10 mouse cellular contexts compared by ENCODE assay signal in genomic region chr9:105960533-105960932, GRCm38 (mm10). TPM values are rescaled to one million over a fixed set of nuclear protein-coding genes. Genes with fewer than 3 reads are reported as not detected.
A peak's percentile ranks its signal among the peaks of the same experiment; 100 is the strongest.
DNase-seq lines count a peak whose midpoint lies in the region; ATAC-seq and TF ChIP-seq lines count a peak whose summit lies in the region.
"Had no signal": no experiment of that assay in that cellular context is flagged by ENCODE, and none has a peak within 500 bp of the region (broad histone marks: within the 10 kb centered on the region; RNA-seq: fewer than 3 reads in every experiment).

Gene Col6a5 (minus strand): TSS chr9:105960643.

- peak; percentile 38 to 47 for DNase-seq in heart, postnatal 36 days
- peak; percentile 57 for DNase-seq in lung, embryonic 14.5 days
- DNase-seq in retina, postnatal 1 day, result no peak
- no peak for DNase-seq in urinary bladder, adult 18-20 months (ENCODE audit: low spot score in 2 of 2)
- DNase-seq in c-Kit-positive CD71-positive TER-119-positive erythroid progenitor cells, embryonic 14.5 days (ENCODE audit: low spot score), result no peak
- DNase-seq: cerebellum, adult 11-12 months had no signal

- H3K36me3 ChIP-seq in E14TG2a.4 (ENCODE audit: insufficient read depth, low read length), result no peaks in the 10 kb centered on the region
- no peaks in the 10 kb centered on the region for H3K36me3 ChIP-seq in embryonic facial prominence, embryonic 15.5 days
- no peaks in the 10 kb centered on the region for H3K36me3 ChIP-seq in lung, embryonic 14.5 days (ENCODE audit: insufficient read depth)

- 0 out of 2 replicates have a peak, but pooled peaks have one; percentile 29 for ATAC-seq in embryonic facial prominence, embryonic 15.5 days (ENCODE audit: insufficient number of reproducible peaks, low FRiP score, low TSS enrichment, low read depth)
- peak; percentile 54; the same call in 1 of the 2 replicates for ATAC-seq in lung, embryonic 14.5 days (ENCODE audit: insufficient read depth)
- ATAC-seq in monocyte, adult 5-6 weeks (replicated peaks; ENCODE audit: insufficient number of reproducible peaks, low FRiP score, low TSS enrichment, poor library complexity, severe bottlenecking), result no peak

- 18% methylated on average over 13 of the region's 13 CpGs for WGBS in embryonic facial prominence, embryonic 15.5 days
- WGBS in lung, embryonic 14.5 days, result 8% methylated on average over 13 of the region's 13 CpGs

- no peak within 1 kb of the TSS for H3K9ac ChIP-seq in embryonic facial prominence, embryonic 15.5 days
- no peak within 1 kb of the TSS for H3K9ac ChIP-seq in lung, embryonic 14.5 days
- H3K9ac ChIP-seq: hindbrain, embryonic 14.5 days had no signal

- TF ChIP-seq CTCF in E14TG2a.4 (conservative IDR thresholded peaks at IDR 0.05; ENCODE audit: low read length), result no peak
- TF ChIP-seq CTCF in lung, embryonic 14.5 days (IDR thresholded peaks at IDR 0.05; ENCODE audit: low read depth), result no peak

- peaks cover 55% of the 10 kb centered on the region for H3K9me3 ChIP-seq in E14TG2a.4 (ENCODE audit: low read length)
- no peaks in the 10 kb centered on the region for H3K9me3 ChIP-seq in embryonic facial prominence, embryonic 15.5 days (replicated peaks)
- H3K9me3 ChIP-seq in lung, embryonic 14.5 days (ENCODE audit: low read depth, low read length), result no peaks in the 10 kb centered on the region

- 0 out of 2 replicates have a peak within 1 kb of the TSS, but pooled peaks have one; percentile 7 for H3K4me3 ChIP-seq in E14TG2a.4 (replicated peaks; ENCODE audit: low read length)
- no peak within 1 kb of the TSS for H3K4me3 ChIP-seq in embryonic facial prominence, embryonic 15.5 days (replicated peaks)
- H3K4me3 ChIP-seq in lung, embryonic 14.5 days (ENCODE audit: low read depth, low read length), result no peak within 1 kb of the TSS

- H3K4me2 ChIP-seq in embryonic facial prominence, embryonic 15.5 days (replicated peaks), result no peak within 1 kb of the TSS
- peak within 1 kb of the TSS; percentile 45 for H3K4me2 ChIP-seq in lung, embryonic 14.5 days
- H3K4me2 ChIP-seq: hindbrain, embryonic 14.5 days had no signal

- no peaks in the 10 kb centered on the region for H3K4me1 ChIP-seq in E14TG2a.4 (replicated peaks; ENCODE audit: low read depth, low read length)
- 0 out of 2 replicates have a peak, but pooled peaks cover 3% of the 10 kb centered on the region for H3K4me1 ChIP-seq in embryonic facial prominence, embryonic 15.5 days
- H3K4me1 ChIP-seq in lung, embryonic 14.5 days (ENCODE audit: insufficient read depth), result no peaks in the 10 kb centered on the region

- H3K27ac ChIP-seq in embryonic facial prominence, embryonic 15.5 days (replicated peaks), result no peak within 1 kb of the TSS
- H3K27ac ChIP-seq in lung, embryonic 14.5 days (ENCODE audit: low read depth), result no peak within 1 kb of the TSS
- H3K27ac ChIP-seq: hindbrain, embryonic 14.5 days had no signal

- intact Hi-C loops in heart, postnatal 36 days (cut with DNase I), result no loop called here

- H3K27me3 ChIP-seq in E14TG2a.4 (ENCODE audit: insufficient read depth, low read length), result no peaks in the 10 kb centered on the region
- peaks cover 3% of the 10 kb centered on the region; the same call in 1 of the 2 replicates for H3K27me3 ChIP-seq in embryonic facial prominence, embryonic 15.5 days
- H3K27me3 ChIP-seq in lung, embryonic 14.5 days (ENCODE audit: insufficient read depth, low read length), result no peaks in the 10 kb centered on the region

RNA-seq across cellular contexts. Expression of gene Col6a5, which starts in this region (rescaled TPM):
- polyA plus RNA-seq in embryonic facial prominence, embryonic 15.5 days (2015; fragmentation: Nextera tagmentation; extraction: Ambion mirVana), result 0.05 and 0.15 TPM in 2 replicates
- total RNA-seq in heart, postnatal 36 days (2021), result under 1 TPM; 0.22 to 0.46 TPM
- polyA plus RNA-seq in lung, embryonic 14.5 days (2014; fragmentation: Nextera tagmentation; extraction: Ambion mirVana), result 0.04 and 0.24 TPM in 2 replicates
- total RNA-seq in monocyte, adult 5-6 weeks (2017), result not detected in 3 replicates
- polyA plus RNA-seq: hindbrain, embryonic 14.5 days had no signal

Comparison
In these comparisons a context has a peak if more than half of its experiments do, and no peak if none do; other contexts are left out.
1. Peak in ATAC-seq in embryonic facial prominence, embryonic 15.5 days; RNA of the gene not detected or under 1 TPM.
2. Peak in DNase-seq in heart, postnatal 36 days; RNA of the gene not detected or under 1 TPM.
3. Peak in DNase-seq, ATAC-seq and H3K4me2 ChIP-seq in lung, embryonic 14.5 days; RNA of the gene not detected or under 1 TPM.